Mouse (Mus musculus) spleen, postnatal 10 days (tissue): ENCODE results near the gene Zfp951.
"Not testable (repeated sequence)": the region's sequence is repeated elsewhere in the genome, so short reads cannot be mapped to it uniquely, and the experiment has no call there.

ENCODE experiments used
- DNase-seq, 2 experiments: peaks; one replicate each; pipeline ENCODE4 v3.0.0; 2021 to 2022; ENCODE audit warnings: low spot score in 2 of 2

Gene Zfp951

GRCm38 (mm10) chr5:104859962-104860525 lies at the start of gene Zfp951:
Gene Zfp951, minus strand, starts transcription at chr5:104860070.
- peak; percentile 7 to 21 for DNase-seq

DNA sequence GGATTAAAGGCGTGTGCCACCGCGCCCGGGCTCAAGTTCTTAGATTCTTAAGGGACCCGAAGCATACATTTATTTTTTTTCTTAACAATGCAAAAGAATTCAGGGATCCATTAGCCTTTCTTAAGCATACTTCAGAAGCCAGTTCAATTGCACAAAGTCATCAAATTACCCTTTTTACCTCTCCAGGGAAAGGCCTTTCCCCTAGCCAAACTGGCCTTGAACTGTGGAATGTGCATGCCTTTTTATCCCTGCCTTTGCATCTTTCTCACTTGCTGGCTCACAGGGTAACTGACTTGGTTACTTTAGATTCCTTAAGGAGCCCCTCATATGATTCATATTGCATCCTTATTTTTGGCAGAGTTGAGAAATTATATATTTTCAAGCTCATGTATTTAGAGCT lies 46.7 kb upstream of the Zfp951 start:
- DNase-seq = not testable (repeated sequence)

DNA sequence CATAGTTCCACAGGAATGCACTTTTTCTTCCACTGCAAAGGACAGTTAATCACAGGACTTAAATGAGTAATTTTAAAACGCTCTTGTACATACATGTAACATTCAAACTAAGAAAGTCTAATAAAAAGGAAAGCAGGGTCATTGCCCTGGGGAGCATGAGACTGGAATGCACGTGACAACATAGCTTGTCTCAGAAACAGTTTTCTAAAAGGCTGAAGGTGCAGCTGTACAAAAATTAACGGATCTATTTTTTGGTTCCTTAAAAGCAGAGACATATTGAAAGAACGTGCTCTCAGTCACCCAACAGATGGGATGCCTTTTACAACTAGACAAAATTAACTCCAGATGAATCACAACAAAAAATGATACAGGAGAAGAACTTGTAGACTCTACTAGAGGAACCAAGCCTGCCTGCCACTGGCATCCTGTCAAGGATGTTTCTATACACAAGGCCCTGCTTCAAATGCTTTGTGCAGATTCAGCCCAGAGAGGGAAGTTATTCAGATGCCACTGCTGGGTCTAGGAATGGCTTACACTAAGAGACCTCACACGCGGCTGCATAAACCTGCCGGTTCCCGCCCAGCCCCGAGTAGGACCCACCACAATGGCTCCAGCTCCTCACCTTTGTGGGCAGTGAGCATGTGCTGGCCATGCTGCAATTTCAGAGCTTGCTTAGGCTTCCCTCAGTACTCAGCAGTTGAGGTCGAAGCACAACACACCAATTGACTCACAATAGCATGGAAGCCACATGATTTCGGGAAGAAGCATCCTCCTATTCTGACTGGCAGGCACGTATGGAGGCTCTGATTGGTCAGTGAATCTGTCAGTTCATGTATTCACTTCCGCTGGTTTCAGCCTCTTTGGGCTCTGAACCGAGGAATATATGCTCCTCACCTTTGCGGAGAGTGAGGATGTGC lies 567 bp downstream of the Zfp951 start:
- DNase-seq = not testable (repeated sequence)

DNA sequence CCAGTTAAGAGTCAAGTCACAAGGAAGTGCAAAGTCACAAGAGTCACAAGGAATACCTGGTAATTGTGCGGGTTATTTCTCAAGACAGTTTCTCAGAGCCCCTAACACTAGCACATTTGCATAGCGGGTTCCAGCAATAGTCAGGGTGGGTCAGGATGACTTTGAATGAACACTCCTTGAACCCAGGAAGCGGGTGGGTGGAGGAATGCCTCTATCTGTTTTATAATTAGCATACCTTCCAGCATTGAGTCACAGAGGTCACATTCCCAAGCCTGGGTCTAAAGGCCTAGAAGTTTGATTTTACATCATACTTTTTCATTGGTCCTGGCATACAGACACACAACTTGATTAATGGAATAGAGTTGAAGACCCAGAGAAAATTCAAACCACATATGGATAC lies 5.3 kb downstream of the Zfp951 start:
- DNase-seq = not testable (repeated sequence)

DNA sequence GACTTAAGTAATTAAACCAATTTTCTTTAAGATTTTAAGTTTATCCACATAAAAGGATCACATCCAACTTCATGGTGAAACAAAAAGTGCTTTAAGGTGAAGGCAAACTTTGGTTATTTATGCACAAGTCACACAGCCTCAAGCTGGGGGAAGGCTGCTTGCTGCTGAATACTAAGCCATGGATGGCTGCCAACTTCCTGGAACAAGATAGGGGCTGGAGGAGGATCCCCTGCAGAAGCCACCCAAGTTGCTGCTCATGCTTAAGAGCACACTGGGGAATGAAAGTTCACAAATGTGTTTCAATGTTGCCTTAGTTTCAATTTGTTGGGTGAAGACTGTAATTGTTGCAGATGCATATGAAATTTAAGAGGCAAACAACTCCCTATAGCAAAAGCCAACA lies 26.5 kb downstream of the Zfp951 start:
- DNase-seq = no peak

GRCm38 (mm10) chr5:104829611-104830010 lies 30.3 kb downstream of the Zfp951 start:
- no peak for DNase-seq

- DNase-seq = not testable (repeated sequence)
Measured at GRCm38 (mm10) chr5:104770138-104770537, 89.7 kb downstream of the Zfp951 start.
